Mouse (Mus musculus): Measurements from ENCODE around the gene Ntn4.

Gene Ntn4

DNA sequence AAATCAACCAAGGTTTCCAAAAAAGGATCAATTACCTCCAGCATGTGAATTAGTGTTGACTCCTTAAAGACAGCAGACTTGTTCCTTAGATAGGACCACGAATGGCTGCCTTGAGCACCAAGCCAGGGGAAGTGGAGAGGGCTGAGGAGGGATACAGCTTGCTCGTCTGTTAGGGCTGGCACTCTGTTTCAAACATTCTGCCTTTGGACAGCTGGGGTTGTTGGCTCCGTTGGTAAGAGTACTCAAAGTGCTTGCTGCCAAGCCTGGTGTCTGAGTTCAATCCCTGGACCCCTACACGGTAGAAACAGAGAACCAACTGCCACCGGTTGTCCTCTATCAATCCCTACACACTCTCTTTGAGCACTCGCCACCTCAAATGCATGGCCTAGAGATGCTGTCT, 90.0 kb downstream of the Ntn4 start:
- DNase-seq (ENCODE audit: low spot score in 2 of 2), result no peak

DNA sequence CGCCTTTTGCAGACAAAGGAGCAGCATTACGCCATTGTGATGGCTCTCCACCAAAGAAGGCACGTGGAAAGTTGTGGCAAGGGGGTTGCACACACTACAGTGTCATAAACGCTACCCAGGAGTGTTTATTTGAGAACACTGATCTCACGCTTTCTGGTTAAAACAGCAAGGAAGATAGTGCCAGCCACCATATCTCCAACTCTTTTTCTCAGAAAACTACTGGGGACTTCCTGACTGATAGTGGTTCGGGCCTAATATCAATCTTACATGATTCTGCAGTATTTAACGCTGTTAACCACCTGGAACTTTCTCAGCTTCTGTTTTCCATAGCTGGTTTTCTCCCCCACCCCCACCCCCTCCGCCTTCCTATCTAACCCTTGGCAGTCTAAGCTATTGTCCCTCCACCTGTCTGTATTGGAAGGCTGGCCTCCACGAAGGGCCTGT, 90.8 kb downstream of the Ntn4 start:
- no peak for DNase-seq (ENCODE audit: low spot score in 2 of 2)

DNA sequence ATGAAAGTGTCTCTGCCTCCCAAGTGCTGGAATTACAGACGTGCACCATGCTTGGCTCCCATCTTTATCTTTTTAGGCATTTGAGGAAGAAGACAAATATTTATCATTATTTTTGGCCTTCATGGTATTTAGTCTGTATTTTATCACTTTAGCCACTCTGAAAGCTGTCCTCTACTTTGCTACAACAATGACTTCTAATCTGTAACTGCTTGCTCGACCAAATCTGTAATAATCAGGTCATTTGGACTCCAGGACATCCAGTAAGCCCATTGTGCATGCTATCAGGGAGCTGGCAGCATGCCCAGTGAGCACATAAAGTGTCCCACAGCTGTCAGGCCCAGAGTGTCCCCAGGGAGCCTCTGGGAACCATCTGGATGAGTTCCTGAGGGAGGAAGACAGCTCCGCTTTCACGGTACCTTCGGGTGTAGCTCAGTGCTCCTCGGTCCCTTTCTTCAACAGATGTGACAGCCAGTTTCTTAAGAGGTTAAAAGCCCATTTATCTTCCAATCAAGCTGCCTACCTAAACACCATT, 95.7 kb downstream of the Ntn4 start:
- peak in 1 of 2 experiments; percentile 29 for DNase-seq (ENCODE audit: low spot score in 2 of 2)

DNA sequence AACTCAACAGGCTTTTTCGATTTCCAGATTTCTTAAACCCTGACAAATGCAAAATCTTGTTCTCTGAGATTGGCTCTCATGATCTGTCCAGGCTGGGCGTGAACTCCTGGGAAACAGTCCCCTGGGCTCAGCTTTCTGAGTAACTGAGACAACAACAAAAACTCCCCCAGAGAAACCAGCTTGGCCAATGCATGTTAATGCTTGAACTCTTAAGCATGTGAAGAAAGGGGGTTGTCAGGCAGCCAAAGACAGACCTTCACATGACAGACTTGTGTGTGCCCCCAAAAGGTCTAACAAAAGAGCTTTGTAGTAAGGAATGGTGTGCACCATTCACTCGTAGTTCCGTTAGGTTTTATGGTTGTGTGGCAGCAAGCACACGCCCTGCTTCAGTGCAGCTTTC, 96.6 kb downstream of the Ntn4 start:
- DNase-seq (ENCODE audit: low spot score in 2 of 2), result no peak

DNA sequence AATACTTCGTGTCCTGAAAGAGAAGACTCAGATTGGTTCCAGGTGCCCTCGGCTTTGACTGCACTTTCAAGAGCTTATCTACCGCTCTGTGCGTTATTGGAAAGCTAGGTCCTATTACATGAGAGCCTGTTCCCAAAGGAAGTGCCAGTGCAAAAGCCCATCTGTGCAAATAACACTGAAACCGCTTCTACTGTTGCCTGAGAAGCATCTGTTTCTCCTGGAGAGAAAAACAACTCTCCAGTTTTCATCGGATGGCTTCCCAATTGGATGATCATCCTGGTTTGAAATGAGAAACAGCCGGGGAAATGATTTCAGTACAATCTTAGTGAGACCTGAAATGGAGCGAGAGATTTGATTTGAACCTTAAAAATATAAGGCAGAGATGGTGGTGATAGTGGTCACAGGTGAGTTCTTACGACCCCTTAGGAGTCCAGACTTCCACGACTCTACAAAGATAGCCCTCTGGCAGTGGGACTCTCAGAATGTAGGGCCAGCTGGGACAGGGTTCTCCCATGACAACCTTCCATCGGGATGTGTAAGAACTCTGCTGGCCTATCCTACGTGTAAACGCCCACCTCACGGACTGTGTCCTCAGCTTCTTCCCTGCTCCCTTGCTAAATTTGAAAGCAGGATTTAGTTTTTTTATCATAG, 101.1 kb downstream of the Ntn4 start:
- DNase-seq (ENCODE audit: low spot score in 2 of 2), result no peak

DNA sequence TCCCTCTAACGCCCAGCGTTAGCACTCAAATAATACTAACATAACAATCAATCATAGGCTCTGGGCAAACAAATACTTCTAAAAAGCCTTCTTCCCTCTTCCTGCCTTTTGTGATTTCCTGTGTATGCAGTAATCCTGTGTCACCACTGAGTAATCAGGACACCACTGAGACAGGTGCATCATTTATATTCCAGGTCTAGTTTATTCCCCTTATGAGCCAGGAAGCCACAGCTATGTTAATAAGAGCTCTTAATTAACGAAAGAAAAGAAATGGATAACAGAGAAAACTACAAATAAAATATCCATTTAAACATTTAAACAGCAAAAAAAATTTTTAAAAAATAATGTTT, 101.6 kb downstream of the Ntn4 start:
- no peak for DNase-seq (ENCODE audit: low spot score in 2 of 2)

DNA sequence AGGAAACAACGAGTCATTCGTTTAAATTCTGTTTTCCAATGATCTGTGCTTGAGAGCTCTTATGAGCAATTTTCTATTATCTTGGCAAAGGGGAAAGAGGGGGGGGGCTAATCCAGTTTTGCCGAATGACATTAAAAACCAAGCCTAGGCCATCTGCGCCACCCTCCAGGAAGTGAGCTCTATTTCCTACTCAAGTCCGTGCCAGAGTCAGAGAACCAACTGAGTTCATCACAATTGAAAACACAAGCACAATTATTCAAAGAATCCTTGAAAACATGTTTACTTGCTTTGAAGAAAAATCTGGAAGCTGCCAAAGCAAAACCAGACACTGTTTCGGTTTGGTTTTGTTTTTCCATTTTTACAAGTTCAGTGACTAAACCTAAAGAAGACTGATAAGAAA, 102.1 kb downstream of the Ntn4 start:
- no peak for DNase-seq (ENCODE audit: low spot score in 2 of 2)

DNA sequence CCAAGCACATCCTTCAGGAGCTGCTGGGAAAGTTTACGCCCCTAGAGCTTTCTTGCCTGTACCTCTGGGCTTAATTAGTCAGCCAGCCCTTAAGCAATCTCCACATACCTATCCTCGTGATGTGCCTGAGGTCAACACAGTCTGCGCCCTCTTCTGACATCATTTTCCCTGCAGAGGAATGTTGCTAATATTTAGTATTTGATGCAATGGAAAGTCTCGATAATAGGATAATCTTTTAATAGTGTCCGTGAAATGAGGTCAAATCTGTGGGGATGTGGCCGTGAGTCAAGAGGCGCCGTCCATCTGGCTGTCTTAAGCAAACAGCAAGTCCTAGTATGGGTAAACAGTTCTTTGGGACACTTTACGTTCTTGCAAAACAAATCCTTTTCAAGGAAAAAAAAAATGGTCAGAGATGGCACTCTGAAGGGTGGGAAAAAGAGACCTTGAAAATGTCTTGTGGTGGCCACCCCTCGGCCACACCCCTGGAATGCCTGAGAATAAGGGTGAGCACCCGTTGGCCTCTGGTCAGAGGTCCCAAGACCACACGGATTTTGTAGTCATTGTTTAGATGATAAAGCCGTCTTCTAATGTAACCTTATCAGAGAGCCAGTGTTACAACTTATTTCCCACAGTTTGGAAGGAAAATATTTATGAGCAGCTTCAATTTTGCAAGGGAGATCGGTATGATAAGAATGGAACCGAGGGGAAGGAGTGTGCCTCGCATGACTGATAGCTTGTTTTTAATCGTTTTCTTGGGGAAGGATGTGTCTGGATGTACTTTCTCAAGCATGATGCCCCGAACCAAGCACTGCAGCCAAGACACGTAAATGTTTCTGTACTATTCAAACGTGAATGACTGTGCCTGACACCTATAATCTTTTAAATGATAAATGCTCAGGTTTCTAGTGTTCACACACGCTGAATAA, 109.0 kb downstream of the Ntn4 start:
- no peak for DNase-seq (ENCODE audit: low spot score in 2 of 2)

DNA sequence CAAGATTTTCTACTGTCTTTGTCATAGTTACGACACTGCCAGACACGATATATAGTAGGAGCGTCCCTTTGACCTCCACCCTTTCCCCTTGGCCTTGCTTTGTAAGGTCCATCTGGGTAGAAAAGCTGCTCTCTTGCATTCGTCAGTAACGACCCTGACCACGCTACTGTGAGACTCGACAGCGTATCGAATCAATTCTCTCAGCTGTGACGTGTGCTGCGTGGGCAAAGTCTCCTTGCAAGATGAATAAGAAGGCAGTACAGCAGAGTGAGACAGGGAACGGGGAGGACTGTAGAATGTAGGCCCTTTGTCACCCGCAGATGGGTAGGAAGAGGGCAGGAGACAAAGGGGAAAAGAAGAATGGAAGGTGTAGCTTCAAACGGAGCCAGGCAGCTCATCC, 110.8 kb downstream of the Ntn4 start:
- no peak for DNase-seq (ENCODE audit: low spot score in 2 of 2)

DNA sequence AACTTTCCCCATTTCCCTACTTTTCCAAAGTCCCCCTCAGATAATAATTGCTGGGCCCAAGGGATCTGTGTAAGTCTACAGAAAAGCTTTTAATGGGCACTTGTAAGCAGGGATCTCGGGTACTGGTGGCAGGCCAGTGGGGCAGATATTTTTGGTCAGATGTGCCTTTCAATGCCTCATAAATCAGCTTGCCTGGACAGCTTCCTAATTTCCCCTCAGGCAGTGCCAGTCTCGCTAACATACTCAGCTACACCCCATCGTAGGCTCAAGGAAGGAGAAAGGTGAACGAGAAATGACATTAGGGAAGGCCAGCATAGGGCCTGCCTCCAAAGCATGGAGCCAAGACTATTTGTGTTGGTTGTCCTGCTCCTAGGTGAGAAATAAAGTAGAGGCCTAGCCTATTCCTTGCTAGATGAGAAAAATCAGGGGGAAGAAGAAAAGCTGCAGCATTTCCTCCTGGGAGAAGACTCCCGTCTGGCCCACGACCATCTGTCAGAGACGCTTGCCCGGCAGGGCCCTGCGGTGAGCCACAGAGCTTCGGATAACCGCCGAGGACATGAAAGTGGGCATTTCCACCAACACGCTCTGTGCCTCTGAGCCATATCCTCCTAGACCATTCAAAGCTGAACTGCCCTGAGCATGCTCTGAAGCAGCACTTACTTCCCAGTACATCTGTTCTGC, 113.4 kb downstream of the Ntn4 start:
- no peak for DNase-seq (ENCODE audit: low spot score in 2 of 2)

DNA sequence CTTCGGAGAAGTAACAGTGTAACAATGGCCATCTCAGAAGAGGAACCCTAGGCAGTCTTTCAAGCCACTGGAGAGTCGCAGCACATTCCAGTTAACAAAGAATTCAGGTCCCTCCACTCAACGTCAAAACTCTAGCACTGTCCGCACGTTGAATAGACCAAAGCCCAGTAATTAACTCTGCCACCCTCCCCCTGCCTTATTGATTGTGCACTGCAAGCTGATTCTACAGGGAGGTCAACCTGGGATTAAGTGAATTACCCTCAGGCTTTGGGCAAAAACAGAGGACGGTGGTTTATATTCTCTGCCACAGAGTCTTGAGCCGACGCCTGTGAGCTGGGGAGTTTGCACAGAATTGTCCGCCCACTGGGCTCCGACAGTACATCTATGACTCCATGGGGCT, 115.7 kb downstream of the Ntn4 start:
- no peak for DNase-seq (ENCODE audit: low spot score in 2 of 2)

DNA sequence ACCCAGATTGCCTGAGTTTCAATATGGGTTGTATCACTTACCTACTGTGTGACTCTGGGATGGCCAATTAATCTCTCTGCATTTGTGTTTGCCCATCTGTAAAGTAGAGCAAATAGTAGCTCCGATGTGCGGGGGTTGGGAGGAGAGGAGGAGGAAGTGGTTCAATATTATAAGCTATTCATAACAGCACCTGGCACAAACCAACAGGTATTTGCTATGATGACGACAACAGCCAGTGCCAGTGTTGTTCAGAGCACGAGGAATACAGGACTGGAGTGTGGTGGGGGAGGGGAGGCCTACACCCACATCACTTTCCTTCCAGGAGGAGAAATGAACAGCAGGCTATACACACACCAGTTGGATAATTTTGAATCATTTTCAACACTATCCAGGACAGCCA, 119.2 kb downstream of the Ntn4 start:
- DNase-seq (ENCODE audit: low spot score in 2 of 2), result no peak

DNA sequence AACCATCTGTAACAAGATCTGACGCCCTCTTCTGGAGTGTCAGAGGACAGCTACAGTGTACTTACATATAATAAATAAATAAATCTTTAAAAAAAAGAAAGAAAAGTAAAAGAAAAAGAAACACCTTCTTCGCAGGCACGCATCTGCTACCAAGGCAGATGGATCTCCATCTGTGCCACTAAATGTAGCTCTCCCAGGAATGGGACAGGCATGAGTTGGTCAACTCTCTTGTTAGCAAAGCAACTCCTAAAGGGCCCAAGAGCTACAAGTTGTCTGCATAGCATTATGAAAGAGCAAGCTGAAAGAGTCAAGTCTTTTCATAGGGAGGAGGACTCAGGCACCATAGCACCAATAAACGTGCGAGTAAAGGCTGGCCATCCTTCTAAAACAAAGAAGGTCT, 119.9 kb downstream of the Ntn4 start:
- no peak for DNase-seq (ENCODE audit: low spot score in 2 of 2)

DNA sequence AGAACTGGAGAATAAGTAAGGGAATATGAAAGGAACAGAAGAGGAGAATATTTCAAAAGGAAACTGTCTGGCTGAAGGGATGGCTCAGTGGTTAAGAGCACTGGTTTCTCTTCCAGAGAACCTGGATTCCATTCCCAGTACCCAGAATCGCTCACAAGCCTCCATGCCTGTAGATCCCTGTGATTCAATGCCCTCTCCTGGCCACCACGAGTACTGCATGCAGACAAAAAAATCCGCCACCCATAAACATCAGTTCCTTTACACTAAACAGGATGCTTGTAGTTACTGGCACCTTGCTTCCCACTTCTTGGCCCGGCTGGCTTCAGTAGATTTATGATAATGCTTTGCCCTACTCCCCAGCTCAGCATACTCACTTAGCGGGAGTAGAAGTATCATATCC, 122.6 kb downstream of the Ntn4 start:
- no peak for DNase-seq (ENCODE audit: low spot score in 2 of 2)

DNA sequence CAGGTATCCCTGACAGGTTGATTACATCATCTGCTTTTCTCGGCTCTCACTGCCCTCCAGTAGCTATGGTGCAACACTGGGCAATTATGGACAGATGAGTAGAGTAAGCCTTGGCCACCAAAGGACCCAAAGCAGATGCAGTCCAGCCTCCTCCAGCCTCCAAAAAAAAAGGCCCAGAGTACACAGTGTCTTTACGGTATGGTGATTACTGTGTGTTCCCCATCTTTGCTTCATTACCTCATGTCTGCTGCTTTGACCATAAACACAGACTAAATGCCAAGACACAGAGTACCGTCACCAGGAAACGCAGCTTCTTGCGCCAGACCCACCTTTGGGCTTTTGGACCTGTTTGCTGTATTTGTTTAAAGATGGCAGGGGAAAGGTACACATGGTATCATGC, 125.7 kb downstream of the Ntn4 start:
- DNase-seq (ENCODE audit: low spot score in 2 of 2), result no peak

DNA sequence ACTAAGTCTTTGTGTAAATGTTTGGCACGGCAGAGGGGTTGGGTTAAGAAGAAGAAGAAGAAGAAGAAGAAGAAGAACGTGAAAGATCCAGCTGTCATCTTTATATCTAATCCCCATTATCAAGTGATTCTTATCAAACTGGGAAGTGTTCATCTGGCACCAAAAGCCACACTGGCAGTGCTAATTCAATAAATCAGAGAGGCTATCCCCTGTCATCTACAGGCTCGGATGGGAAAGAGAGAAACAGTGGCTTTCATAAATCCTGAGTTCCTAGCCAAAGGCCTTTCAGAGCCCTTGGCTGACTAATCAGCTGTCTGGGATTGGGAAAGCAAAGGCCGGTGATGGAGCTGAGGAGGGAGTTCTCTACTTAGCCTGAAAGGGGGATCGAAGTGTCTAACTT, 126.8 kb downstream of the Ntn4 start:
- DNase-seq (ENCODE audit: low spot score in 2 of 2), result no peak

DNA sequence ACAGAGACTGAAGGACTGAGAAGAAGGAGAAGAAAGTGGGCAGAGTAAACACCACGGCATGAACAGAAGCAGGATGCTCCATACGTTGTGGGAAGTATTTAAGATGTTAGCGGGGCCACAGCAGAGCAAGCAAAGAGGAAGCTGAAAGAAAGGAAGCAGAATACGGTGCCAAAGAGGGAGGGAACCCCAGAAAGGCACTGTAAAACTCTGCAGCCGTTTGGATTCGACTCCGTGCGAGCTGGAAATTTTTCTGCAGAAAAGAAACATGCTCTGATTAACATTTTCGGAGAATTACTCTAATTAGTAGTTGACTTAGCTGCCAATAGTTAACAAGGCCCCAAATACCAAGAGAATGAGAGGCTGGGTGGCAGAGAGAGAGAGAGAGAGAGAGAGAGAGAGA, 127.7 kb downstream of the Ntn4 start:
- no peak for DNase-seq (ENCODE audit: low spot score in 2 of 2)

DNA sequence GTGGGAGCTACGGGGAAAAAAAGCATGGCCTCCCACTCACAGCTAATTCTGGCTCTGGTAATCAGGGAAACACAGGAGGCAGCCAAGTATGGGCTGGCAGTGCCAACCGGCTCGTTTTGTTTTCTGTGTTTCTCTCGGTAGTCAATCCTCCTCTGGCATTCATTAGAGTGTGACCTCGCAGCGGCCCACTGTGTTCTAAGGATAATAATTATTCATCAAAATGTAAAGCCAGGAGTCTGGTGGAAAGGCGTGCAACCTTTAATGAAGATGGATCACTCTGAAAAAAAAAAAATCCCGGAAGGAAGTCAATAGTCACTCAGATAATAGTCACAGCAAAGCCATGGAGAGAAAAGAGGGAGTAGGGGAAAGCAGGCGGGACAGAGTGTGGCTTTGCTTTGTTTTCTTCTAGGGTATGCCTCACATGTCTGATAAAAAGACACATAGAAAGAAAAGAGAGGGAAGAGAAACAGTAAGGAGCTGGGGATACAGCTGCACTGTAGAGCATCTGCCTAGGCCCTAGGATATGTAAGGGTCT, 131.5 kb downstream of the Ntn4 start:
- DNase-seq (ENCODE audit: low spot score in 2 of 2), result no peak

DNA sequence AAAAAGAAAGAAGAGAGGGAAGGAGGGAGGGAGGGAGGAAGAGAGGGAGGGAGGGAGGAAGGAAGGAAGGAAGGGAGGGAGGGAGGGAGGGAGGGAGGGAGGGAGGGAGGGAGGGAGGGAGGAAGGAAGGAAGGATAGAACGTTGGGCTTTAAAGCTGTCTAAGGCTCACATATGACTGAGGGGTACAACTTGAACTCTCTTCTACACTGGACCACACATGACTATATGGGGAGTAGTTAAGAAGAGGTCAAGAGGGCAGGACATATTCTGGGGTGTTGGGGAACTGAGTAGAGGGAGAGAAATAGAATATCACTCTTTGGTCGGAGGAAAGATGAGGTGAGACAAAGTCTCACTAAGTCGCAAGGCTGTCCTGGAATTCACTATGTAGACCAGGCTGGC, 132.0 kb downstream of the Ntn4 start:
- no peak for DNase-seq (ENCODE audit: low spot score in 2 of 2)

DNA sequence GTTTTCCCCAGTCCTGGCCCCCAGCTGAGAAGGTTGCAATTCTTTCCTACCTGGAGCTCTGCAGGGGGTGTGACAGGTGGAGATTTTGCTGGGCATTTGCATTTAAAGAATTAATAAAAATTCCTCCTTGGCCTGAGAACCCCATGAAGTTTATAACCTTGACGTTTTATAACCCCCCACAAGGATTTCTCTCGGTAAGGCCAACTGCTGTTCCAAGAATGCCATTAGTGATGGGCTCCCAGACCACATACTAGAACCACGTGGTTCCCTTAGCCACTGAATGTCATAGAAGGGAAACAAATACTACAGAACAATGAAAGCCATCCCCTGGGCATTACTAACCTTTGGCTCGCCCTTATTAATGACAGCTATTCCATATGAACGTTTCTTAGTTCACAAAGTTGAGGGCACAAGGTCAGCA, 136.3 kb downstream of the Ntn4 start:
- no peak for DNase-seq (ENCODE audit: low spot score in 2 of 2)

DNA sequence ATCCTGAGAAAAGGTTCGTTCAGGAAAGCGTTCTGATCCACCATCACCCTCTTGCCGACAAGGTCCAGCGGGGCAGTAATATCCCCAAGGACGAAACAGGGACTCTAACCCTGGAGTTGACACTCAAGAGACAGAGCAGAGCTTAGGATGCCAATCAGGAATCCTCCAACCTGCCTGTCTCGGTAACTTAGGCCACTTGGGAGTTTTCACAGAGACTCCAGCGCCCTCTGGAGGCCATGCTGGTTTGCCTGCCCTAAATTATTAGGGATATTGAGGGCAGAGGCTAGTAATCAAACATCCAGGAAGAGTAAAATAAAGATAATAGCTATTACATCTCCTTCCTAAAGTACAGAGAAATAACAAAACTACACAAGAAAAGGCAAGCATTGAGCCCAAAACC, 136.9 kb downstream of the Ntn4 start:
- no peak for DNase-seq (ENCODE audit: low spot score in 2 of 2)
